Mouse (Mus musculus): Measurements from ENCODE around the gene Nmur2. TPM values are rescaled to one million over a fixed set of nuclear protein-coding genes. Genes with fewer than 3 reads are reported as not detected.

Nmur2 gene
- polyA plus RNA-seq (2012; rRNA removed) (not detected in 2 replicates), polyA plus RNA-seq (2014; fragmentation: Nextera tagmentation; extraction: Ambion mirVana) (not detected in 2 replicates)

DNA sequence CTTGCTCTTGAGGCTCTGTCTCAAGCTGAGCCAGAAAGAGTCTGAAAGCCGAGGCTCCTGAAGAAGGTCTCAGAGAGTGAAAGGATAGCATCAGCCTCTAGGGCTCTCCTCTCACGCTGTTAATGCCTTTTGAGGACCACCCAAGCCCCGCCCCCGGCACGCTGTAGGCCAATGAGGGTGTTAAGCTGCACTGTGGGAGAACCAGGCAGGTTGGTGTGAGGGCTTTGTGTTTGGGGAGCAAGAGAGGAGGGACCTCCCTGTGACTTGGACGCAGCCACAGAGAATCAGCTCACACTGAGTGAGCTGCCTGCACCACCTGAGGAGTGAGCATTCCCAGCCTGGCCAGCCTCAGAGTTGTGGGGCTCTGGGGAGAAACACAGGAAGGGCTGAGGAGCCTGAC, at the start of gene Nmur2:
Nmur2 (minus strand) TSS at position 94 of the 400 bp plus-strand sequence.
- no peak within 1 kb of the TSS for H3K4me3 ChIP-seq (ENCODE audit: insufficient read depth in 1 of 2, low read depth in 2 of 2, low read length in 2 of 2)
- TF ChIP-seq EP300 (IDR thresholded peaks at IDR 0.05; ENCODE audit: low read depth) (no peak), CTCF (IDR thresholded peaks at IDR 0.05; ENCODE audit: low read depth) (no peak)
- H3K36me3 ChIP-seq (replicated peaks; ENCODE audit: control insufficient read depth, insufficient read depth, low read depth), result no peaks in the 10 kb centered on the region
- no peaks in the 10 kb centered on the region for H3K9me3 ChIP-seq (ENCODE audit: control insufficient read depth, low read length)
- WGBS (ENCODE audit: insufficient replicate concordance), result 8% methylated on average over 6 of the region's 6 CpGs
- H3K9ac ChIP-seq (replicated peaks), result no peak within 1 kb of the TSS
- ATAC-seq (ENCODE audit: insufficient read depth) (no peak), DNase-seq (ENCODE audit: low read depth in 3 of 3, low spot score in 3 of 3) (no peak)
- no peaks in the 10 kb centered on the region for H3K4me1 ChIP-seq (replicated peaks; ENCODE audit: control insufficient read depth in 2 of 2, insufficient read depth in 2 of 2, low read length in 1 of 2)
- H3K27ac ChIP-seq, result no peak within 1 kb of the TSS
- no peak within 1 kb of the TSS for H3K4me2 ChIP-seq (ENCODE audit: low read depth)
- H3K27me3 ChIP-seq (ENCODE audit: control insufficient read depth, insufficient read depth, low read length), result no peaks in the 10 kb centered on the region

GRCm38 (mm10) chr11:56089127-56089689, 48.4 kb upstream of the Nmur2 start:
- TF ChIP-seq CTCF (IDR thresholded peaks at IDR 0.05; ENCODE audit: low read depth) (no peak), EP300 (IDR thresholded peaks at IDR 0.05; ENCODE audit: low read depth) (no peak)
- no peak overlapping the region for H3K9ac ChIP-seq (replicated peaks)

DNA sequence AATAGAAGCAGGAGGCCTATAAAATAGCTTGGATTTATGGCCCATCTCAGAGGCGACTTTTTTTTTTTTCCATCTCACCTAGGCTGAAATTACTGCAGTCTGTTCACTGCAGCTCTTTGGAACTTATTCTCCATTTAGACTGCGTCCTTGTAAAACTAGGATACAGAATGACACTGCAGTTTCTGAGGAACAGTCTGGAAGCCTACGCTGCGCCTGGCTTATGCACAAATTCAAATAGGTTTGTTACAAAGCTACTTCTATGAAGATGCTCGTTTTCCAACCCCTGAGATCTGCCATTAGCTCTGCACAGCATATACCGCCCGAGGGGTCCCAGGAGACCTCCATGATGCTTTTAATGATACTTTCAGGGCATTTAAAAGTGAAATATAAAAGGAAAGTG, 31.3 kb upstream of the Nmur2 start:
- TF ChIP-seq CTCF (IDR thresholded peaks at IDR 0.05; ENCODE audit: low read depth), result no peak
- TF ChIP-seq EP300 (IDR thresholded peaks at IDR 0.05; ENCODE audit: low read depth), result no peak
- Histone ChIP-seq H3K4me1 (replicated peaks; ENCODE audit: control insufficient read depth in 2 of 2, insufficient read depth in 2 of 2, low read length in 1 of 2) (no peaks in the 10 kb centered on the region), H3K4me2 (ENCODE audit: low read depth) (no peak overlapping the region), H3K27me3 (ENCODE audit: control insufficient read depth, insufficient read depth, low read length) (no peaks in the 10 kb centered on the region), H3K27ac (no peak overlapping the region), H3K36me3 (replicated peaks; ENCODE audit: control insufficient read depth, insufficient read depth, low read depth) (no peaks in the 10 kb centered on the region), H3K9ac (replicated peaks) (no peak overlapping the region), H3K4me3 (ENCODE audit: insufficient read depth in 1 of 2, low read depth in 2 of 2, low read length in 2 of 2) (no peak overlapping the region), H3K9me3 (ENCODE audit: control insufficient read depth, low read length) (no peaks in the 10 kb centered on the region)
- no peak for DNase-seq (ENCODE audit: low read depth in 3 of 3, low spot score in 3 of 3)
- ATAC-seq (ENCODE audit: insufficient read depth), result no peak
- WGBS (ENCODE audit: insufficient replicate concordance), result 65% methylated on average over 7 of the region's 7 CpGs

More at GRCm38 (mm10) chr11:56089127-56089689, 48.4 kb upstream of the Nmur2 start:
- DNase-seq (ENCODE audit: low read depth in 3 of 3, low spot score in 3 of 3), result no peak
- Histone ChIP-seq H3K9me3 (ENCODE audit: control insufficient read depth, low read length) (no peaks in the 10 kb centered on the region), H3K27me3 (ENCODE audit: control insufficient read depth, insufficient read depth, low read length) (no peaks in the 10 kb centered on the region), H3K4me1 (replicated peaks; ENCODE audit: control insufficient read depth in 2 of 2, insufficient read depth in 2 of 2, low read length in 1 of 2) (no peaks in the 10 kb centered on the region), H3K4me3 (ENCODE audit: insufficient read depth in 1 of 2, low read depth in 2 of 2, low read length in 2 of 2) (no peak overlapping the region), H3K36me3 (replicated peaks; ENCODE audit: control insufficient read depth, insufficient read depth, low read depth) (no peaks in the 10 kb centered on the region), H3K4me2 (ENCODE audit: low read depth) (no peak overlapping the region), H3K27ac (no peak overlapping the region)
- 77% methylated on average over 11 of the region's 11 CpGs for WGBS (ENCODE audit: insufficient replicate concordance)
- ATAC-seq (ENCODE audit: insufficient read depth), result no peak

GRCm38 (mm10) chr11:56069658-56070057, 28.8 kb upstream of the Nmur2 start:
- Histone ChIP-seq H3K4me3 (ENCODE audit: insufficient read depth in 1 of 2, low read depth in 2 of 2, low read length in 2 of 2) (no peak overlapping the region), H3K9me3 (ENCODE audit: control insufficient read depth, low read length) (no peaks in the 10 kb centered on the region), H3K27me3 (ENCODE audit: control insufficient read depth, insufficient read depth, low read length) (no peaks in the 10 kb centered on the region), H3K4me1 (replicated peaks; ENCODE audit: control insufficient read depth in 2 of 2, insufficient read depth in 2 of 2, low read length in 1 of 2) (peaks cover 0 to 1% of the 10 kb centered on the region in 2 experiments; a peak in 1 of 4 replicates), H3K9ac (replicated peaks) (no peak overlapping the region), H3K36me3 (replicated peaks; ENCODE audit: control insufficient read depth, insufficient read depth, low read depth) (no peaks in the 10 kb centered on the region), H3K27ac (no peak overlapping the region), H3K4me2 (ENCODE audit: low read depth) (no peak overlapping the region)
- 64% methylated on average over 2 of the region's 2 CpGs for WGBS (ENCODE audit: insufficient replicate concordance)
- DNase-seq (ENCODE audit: low read depth in 3 of 3, low spot score in 3 of 3), result no peak
- no peak for ATAC-seq (ENCODE audit: insufficient read depth)
- TF ChIP-seq CTCF (IDR thresholded peaks at IDR 0.05; ENCODE audit: low read depth) (no peak), EP300 (IDR thresholded peaks at IDR 0.05; ENCODE audit: low read depth) (no peak)

DNA sequence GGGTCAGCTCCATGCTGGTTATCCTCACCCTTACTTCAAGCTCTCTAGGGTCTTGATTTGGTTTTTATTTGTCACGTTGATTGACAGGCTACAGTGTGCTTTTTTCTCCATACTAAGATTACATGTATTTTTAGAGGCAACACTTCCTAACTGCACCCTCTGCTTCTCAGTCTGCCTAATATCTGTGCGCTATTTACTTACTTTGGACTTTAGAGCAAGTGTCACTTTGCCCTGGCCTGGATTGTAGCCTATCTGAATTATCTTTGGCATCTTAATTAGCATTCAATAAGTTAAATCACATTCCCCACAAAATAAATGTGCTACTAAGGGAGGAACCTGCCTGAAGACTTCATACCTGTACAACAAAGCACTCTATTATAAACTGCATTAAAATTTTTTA, 24.3 kb upstream of the Nmur2 start:
- Histone ChIP-seq H3K4me2 (ENCODE audit: low read depth) (no peak overlapping the region), H3K9me3 (ENCODE audit: control insufficient read depth, low read length) (no peaks in the 10 kb centered on the region), H3K4me3 (ENCODE audit: insufficient read depth in 1 of 2, low read depth in 2 of 2, low read length in 2 of 2) (no peak overlapping the region), H3K27ac (no peak overlapping the region), H3K9ac (replicated peaks) (no peak overlapping the region), H3K4me1 (replicated peaks; ENCODE audit: control insufficient read depth in 2 of 2, insufficient read depth in 2 of 2, low read length in 1 of 2) (peaks cover 0 to 3% of the 10 kb centered on the region in 2 experiments; a peak in 1 of 4 replicates), H3K27me3 (ENCODE audit: control insufficient read depth, insufficient read depth, low read length) (no peaks in the 10 kb centered on the region), H3K36me3 (replicated peaks; ENCODE audit: control insufficient read depth, insufficient read depth, low read depth) (no peaks in the 10 kb centered on the region)
- TF ChIP-seq EP300 (IDR thresholded peaks at IDR 0.05; ENCODE audit: low read depth), result no peak
- TF ChIP-seq CTCF (IDR thresholded peaks at IDR 0.05; ENCODE audit: low read depth), result no peak
- ATAC-seq (ENCODE audit: insufficient read depth) (no peak), DNase-seq (ENCODE audit: low read depth in 3 of 3, low spot score in 3 of 3) (no peak)
- 53% methylated on average over 2 of the region's 2 CpGs for WGBS (ENCODE audit: insufficient replicate concordance)
